Mouse (Mus musculus) bone marrow, adult 2 months (tissue): ENCODE measurements at regions not wholly inside any gene's neighbourhood (a gene's known extent, or its start where the extent isn't known, plus 50 kb on each side); places are given as distances from the start of the nearest gene placed in this dataset.

Experiments used
- CTCF ChIP-seq: fragments of 200-500 bp; IDR thresholded peaks from 2 replicates; pipeline ENCODE4 v1.5.1; 2011; ENCODE audit warnings: low read length, control low read depth; ENCODE audit not compliant: control insufficient read depth, insufficient read depth
- POLR2A ChIP-seq: fragments of 200-500 bp; IDR thresholded peaks from 2 replicates; pipeline ENCODE4 v1.6.1; 2011; ENCODE audit warnings: low read depth, mild to moderate bottlenecking, control low read depth, low read length, borderline replicate concordance; ENCODE audit not compliant: control insufficient read depth

GRCm38 (mm10) chr13:84063406-84063805 lies 158.7 kb upstream of the Tmem161b start:
- TF ChIP-seq POLR2A (no peak), CTCF (no peak)
